Mouse (Mus musculus) cerebellum, adult 18-20 months (tissue): ENCODE measurements around the gene Gm19345.

Experiments used
- DNase-seq, 2 experiments: peaks; one replicate each; pipeline ENCODE4 v3.0.0; 2021

Gene Gm19345

DNA sequence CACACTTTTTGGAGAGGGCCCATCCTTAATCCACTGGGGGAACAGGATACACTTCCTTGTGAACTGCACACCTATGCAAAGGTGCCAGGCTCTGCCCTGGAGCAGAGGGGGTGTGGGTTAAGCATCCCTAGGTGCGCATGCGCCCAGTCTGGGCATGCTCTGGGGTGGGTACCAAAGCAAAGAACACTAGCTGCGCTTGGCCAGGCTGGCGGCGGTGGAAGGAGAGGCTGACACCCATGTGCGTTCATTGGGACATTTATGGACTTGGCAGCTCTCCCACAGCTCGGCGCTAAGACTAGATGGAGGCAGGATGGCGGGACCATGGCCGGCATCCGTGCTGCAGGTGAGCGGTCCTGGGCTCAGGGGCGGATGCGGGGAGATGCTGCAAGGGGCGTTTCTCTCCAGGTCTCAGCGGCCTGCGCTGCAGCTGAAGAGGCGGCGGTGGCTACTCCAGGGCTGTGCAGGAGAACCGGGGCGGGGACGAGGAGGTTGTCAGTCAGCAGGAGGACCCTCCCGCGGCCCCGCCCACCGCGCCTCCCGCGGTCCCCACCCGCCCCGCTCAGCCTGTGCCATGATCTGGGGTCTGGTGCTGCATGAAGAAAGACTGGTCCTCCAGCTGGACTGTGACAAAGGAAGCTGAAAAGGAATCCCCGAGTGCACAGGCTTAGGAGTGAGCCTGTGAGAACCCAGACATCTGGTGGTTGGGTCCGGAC is at the start of gene Gm19345:
TSS of gene Gm19345 (plus strand) at position 146 of the 713 bp plus-strand sequence.
- DNase-seq, result no peak

DNA sequence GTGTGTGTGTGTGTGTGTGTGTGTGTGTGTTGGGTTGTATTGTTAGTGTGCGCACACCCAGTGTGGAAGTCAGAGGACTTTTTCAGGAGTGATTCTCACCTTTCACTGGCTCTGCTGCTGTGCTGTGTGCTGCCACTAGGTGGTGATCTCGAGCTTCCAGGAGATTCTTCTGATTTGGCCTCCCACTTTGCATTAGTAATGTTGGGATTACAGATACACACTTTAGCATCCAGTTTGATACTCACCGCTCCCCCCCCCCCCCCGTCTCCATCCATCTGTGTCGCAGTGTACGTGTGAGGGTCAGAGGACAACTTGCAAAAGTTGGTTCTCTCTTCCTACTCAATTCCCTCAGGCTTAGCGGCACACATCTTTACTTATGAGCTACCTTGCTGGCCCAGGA is 48.8 kb upstream of the Gm19345 start:
- peak; percentile 36 to 62 for DNase-seq

DNA sequence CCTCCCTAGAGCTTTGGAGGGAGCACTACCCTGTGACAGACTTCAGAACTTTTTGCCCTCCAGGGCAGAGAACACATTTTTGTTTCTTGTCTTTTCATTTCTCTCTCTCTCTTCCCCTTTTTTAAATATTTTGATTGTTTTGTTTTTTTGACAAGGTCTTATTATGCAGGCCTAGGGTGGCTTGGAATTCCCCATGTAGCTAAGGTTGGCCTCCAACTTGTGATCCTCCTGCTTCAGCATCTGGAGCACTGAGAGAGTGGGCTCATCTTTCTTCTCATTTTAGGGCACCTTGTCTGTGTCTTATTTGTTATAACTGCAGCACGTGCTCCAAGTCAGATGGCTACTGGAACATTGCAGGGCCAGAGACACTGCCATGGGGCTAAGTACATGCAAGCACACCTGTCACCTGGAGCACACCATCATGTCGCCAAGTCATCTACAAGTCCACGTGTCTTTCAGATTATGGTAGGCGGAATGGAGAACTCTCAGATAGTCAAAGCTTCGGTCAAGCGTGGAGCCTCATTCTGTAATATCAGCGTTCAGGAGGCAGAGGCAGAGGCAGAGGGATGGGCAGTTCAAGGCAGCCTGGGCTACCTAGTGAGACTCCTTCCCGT is 45.3 kb upstream of the Gm19345 start:
- DNase-seq, result no peak

DNA sequence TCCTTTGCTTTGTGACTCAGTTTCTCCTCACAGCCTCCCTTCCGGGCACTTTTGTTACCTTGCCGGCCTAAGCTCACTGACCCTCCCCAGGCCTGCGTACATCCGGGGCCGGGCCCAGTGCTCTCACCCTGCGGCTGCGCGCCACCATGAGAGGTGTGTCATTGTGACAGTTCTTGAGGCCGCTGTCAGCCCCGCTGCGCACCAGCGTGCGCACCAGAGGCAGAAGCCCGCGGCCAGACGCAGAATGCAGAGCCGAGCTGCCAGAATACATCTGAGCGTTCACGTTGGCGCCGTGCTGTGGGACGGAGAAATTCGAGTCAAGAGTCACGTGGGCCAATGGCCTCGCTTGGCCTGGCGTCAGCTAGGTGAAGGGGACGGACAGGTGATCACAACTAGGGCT is 42.4 kb upstream of the Gm19345 start:
- DNase-seq, result no peak

DNA sequence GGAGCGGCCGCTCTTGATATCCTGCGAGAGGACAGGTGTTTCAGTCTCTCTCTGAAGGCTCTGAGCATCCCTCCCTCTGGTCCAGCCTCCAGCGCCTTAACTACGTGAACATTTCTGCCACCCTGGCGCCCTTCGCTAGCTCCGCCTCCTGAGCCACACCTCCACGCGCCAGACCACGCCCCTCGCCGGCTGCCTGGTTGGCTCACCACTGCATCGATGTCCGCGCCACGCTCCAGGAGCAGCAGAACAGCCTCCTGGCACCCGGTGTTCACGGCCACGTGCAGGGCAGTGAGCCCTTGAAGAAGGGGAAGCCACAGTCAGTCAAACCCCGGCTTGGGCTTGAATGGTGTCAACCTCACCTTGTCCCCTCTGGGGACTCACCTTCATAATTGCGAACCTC is 40.7 kb upstream of the Gm19345 start:
- DNase-seq, result peak in 1 of 2 experiments; percentile 18

DNA sequence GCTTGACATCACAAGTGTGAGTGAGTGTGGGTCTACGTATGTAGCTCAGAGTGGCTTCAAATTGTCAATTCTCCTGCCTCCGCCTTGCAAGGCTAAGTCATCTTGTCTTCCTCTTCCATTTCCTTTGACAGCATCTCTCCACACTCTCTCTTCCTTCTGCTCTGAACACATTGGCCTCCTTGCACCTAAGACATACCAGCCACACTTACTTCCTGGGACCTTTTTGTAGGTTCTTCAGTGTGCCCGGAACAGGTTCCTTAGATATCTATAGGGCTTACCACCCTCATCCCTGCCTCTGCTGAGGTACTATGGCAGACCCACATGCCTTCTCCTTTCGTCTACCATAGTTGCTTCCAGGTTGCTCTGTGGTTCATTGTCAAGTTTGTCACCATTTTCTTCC is 38.6 kb upstream of the Gm19345 start:
- DNase-seq, result no peak

DNA sequence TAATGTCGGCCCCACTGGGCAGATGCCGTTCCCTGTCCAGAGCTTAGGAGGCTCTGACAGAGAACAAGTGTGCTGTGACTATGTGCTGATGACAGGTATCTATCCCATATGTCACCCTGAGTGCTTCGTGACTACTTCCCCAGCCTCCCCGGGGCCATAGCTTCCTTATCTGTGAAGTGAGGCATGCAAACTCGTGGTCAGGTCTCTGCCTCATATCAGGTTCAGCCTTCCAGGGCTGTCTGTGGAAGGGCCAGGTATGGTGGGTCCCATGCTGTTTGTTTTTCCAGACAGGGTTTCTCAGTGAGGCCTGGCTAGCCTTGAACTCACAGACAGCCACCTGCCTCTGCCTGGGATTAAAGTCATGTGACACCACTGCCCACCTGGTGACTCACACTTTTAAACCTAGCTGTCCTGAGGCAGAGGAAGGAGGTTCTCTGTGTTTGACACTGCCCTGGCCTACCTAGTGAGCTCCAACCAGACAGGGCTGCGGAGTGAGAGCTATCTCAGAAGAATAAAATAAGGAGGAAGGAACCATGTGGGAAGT is 38.2 kb upstream of the Gm19345 start:
- no peak for DNase-seq

DNA sequence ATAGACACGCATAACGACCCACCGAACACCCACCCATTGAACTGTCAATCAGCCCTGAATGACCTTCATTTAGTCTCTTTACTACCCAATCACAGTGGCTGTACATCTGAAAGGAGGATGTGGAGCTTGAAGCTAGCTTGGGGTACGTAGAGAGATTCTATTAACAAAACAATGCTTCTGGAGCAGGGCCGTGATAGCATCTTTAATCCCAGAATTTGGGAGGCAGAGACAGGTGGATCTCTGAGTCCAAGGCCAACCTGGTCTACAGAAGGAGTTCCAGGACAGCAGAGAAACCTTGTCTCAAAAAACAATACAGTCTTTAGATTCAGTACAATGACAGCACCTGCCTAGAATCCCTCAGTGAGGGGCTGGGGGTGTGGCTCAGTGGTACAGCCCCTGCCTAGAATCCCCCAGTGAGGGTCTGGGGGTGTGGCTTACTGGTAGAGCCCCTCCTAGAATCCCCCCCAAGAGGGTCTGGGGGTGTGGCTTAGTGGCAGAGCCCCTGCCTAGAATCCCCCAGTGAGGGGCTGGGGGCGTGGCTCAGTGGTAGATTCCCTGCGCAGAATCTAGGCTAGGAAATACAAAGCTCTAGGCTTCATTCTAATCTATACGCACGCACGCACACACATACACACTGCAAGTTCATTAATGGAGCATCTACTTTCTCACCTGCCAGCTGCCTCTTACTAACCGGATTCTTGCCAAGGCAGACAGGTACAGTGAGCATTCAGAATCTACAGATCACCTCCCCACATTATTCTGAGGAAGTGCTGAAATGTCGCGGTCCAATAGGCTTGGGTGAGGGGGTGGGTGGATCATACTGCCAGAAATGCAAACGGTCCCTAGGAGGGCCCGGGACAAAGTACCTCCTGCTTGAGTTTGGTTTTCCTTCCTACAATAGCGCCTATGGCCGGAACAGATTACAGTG is 36.2 kb upstream of the Gm19345 start:
- no peak for DNase-seq

DNA sequence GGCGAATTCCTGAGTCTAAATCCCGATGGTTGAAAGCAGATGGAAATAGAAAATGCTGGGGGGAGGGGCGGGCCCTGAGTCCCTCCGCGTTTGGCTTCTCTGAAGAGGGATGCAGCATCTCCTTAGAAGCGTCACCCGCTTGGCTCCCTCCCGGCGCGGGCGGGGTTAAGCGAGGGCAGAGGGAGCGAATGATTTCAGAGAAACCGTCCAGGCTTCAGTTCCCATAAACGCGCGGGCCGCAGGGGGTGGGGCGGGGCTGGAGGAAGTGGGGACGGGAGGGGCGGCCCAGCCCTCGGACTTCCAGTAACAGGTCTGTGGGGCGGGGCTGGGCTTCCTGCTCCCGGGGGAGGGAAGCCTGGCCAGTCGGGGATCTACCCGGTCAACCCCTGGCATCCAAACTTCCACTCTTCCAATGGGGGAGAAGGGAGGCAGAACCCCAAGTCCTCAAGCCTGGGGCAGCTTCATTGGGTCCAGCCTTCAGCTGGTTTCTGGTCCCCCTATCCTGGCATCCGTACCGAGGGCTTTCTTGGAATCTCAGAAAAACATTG is 35.5 kb upstream of the Gm19345 start:
- DNase-seq, result peak in 1 of 2 experiments; percentile 15

DNA sequence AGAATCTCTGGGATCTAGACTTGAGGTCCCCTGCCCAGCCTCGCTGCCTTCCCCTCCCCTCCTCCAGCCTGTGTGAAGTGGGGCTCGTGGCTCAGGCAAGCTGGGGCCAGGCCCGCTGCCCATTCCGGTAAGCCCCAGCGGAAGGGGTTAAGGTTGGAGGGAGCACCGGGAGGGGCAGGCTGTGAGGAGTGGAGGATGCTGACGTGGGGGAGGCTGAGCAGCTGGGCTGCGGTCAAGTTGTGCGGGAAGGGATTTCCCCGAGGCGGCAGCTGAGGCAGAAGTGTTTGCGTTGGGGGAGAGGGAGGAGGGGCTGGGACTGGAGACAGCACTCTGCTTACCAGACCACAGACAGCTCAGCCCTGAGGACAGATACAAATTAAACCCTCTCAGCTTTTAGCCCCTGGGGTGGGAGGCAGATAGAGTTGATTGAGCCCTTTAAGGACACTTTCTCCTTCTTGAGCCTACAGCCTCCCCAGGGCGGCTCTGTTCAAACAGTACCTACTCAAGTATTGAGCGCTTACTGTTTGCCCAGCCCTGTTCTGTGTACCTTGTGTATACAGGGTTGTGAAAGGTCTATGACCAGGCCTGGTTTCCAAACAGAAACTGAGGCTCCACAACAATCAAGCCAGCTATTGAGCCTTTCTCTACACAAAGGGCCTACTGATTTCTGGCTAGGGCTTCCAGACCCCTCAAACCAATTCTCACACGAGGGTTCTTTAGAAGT is 34.3 kb upstream of the Gm19345 start:
- no peak for DNase-seq

DNA sequence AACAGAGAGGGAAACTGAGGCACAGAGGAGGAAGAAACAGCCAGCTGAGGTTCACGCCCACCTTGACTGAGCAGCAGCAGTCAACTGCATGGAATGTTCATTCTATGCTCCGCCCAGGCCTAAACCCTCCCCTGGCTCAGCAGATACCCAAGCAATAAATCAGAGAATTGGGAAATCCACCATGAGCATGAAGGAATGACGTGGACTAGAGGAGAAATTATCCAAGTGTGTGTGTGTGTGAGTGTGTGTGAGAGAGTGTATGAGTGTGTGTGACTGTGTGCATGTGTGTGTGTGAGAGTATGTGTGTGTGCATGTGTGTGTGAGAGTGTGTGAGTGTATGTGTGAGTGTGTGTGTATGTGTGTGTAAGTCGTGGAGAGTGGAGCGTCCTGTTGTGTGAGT is 33.4 kb upstream of the Gm19345 start:
- DNase-seq, result no peak

DNA sequence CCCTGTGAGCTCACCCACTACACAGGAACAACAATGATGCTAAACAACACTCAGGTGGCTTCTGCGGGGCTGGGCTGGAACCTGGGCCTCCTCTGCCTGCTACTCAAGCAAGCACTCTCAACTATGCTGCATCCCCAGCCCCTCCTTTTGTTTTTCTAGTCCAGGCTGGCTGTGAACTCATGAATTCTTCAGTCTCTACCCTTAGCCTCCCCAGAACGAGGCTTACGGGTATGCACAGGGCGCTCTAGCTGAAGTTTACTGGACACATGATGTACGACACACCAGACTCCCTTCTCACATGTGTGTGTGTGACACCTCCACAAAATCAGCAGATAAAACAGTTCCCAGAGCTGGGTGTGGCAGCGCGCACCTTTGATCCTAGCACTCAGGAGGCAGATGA is 32.9 kb upstream of the Gm19345 start:
- DNase-seq, result no peak

DNA sequence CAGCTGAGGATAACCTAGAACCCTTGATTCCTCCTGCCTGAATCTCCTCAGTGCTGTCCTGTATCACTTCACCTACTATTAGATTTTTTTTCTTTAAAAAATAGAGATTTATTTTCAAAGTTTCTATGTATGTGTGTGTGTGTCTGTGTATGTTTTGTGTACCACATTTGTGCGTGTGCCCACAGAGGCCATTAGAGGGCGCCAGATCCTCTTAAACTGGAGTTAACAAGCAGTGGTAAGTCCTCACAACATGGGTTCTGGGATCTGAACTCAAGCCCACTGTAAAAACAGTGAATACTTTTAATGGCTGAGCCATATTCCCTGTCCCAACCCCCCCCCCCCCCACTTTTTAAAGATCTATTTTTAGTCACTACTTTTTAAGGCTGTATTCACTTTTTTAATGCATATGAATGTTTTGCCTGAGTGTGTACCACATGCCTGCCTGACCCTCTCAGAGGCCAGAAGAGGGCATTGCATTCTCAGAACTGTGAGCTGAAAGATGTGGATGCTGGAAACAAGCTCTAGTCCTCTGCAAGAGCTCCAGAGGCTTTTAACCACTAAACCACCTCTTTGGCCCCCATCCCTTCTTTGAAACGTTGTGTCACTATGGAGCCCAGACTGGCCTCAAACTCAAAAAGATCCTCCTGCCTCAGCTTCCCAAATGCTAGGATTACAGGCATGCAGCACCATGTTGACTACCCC is 31.3 kb upstream of the Gm19345 start:
- no peak for DNase-seq

DNA sequence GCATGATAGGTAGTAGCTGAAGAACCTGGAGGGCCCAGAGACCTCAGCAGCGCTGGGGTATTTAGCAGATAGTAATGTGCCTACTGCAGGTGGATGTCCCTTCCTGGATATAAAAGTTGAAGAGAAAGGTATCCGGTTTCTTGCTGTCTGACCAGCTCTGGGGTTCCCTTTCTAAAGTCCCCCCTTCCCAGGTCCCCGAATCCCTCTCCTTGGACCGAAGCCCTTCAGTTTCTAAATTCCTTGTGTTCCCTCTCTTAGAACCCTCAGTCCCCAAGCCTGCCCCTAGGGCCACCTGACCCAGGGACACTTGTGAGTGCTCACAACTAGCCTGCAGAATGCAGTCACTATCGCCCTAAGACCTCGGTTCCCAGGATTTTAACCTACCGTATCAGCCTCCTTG is 30.2 kb upstream of the Gm19345 start:
- no peak for DNase-seq

DNA sequence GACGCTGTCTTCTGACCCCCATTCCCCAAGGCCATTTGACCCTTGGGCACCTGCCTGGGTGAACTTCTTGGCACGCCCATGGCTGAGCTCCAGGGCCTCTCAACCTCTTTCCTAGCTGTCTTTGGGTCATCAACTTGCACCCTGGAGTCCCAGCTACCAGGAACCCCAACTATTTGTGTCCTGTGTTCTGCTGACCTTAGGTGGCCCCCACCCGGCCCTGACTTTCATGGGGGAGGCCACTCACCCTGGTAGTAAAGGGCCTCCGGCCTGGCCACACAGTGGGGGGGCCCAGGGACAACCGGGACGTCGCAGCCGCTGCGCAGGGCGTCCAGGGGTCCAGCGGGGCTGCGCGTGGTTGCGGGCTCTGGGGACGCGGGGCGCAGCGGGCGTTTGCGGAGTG is 29.6 kb upstream of the Gm19345 start:
- no peak for DNase-seq

DNA sequence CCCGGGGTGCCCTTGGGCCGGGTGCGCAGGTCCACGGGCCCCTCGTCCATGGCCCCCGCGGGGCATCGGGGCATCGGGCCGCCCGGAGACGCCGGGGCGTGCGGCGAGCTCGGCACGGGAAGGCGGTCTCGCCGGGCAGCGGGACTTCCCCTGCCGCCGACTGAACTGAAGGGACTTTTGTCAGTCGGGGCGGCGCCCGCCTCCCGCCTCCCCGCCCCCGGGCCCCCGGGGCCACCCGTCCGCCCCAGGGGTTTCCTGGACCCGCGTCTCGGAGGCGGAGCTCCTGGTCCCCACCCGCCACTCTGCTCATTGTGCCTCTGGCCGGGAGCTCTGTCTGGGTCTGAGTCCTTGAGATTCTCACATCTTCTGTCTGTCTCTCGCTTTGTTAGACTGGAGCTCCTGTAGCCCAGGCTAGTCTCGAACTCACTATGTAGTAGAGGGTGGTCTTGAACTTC is 29.2 kb upstream of the Gm19345 start, which contains the start of gene Bcl3:
TSS of gene Bcl3 (minus strand) at position 167 of the 455 bp plus-strand sequence.
- no peak for DNase-seq

DNA sequence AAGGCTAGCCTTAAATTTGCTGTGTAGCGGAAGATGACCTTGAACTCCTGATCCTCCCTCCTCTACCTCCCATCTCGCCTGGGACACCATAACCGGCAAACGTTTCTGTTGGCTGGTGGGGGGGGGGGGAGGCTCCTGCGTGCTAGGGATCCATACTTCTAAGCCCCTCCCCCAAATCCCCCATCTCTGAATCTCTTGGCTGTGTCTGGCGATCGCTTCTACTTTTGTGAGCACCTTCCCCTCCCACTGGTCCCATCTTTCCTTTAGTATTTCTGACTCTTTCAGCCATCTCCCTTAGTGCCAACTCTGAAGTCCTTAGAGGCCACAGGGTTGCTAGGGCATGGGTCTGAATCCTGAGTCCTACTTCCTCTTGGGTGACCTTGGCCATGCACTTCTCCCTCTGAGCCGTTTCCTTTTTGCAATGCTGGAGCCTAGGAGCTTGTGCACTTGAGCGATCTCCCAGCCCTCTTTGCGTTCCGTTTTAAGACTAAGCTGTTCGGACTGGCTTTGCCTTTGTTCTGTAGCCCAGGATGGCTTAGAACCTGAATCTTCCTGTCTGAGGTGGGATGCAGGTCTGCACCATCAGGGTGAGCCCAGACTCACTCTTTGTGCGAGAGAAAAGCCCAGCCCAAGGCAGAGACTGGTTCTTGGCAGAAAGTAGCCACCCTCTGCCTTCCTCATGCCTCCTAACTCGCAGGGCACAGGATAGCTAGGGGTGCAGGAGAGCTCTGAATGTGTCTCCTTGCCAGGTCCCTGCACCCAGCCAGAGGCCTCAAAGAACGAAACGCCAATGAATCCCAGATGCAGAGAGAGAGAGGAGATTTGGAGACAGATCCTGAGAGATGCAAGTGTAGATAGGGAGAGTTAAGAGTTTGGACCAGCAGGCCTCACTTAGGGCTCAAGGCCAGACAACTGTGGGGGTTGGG is 28.3 kb upstream of the Gm19345 start:
- DNase-seq, result no peak

DNA sequence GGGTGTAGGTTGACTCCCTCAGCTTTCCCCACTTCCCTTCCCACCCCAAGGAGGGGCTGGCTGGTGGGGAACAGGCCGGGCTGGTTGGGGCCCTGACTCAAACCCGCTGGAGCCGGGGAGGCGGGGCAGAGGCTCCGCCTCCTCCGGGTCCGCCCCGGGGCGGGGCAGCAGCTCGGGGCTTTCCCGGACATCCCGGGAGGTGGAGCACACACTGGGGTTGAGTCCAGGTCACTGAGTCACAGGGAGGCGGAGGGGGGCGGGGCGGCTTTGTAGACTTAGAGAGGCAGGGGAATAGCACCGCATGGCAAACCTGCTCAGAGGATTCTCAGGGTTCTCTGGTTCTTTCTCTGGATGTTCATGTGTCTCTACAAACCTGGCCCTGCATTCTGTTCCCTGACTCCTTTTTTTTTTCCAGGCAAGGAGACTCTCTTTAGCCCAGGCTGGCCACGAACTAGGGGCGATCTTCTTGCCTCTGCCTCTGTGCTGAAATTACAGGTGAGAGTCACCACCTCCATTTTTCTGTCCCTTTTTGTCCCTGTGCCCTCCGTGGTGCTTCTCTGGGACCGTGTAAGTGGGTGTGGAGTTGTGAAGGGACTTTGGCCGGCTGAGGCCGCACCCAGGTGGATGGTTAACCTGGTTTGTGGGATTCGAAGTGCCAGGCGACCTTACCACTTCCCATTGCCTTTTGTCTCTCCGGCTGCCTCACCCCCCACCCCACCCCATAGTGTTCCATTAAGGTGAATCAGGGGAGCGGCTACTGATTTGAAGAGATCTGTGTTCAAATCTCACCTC is 27.4 kb upstream of the Gm19345 start:
- DNase-seq, result peak in 1 of 2 experiments; percentile 11

DNA sequence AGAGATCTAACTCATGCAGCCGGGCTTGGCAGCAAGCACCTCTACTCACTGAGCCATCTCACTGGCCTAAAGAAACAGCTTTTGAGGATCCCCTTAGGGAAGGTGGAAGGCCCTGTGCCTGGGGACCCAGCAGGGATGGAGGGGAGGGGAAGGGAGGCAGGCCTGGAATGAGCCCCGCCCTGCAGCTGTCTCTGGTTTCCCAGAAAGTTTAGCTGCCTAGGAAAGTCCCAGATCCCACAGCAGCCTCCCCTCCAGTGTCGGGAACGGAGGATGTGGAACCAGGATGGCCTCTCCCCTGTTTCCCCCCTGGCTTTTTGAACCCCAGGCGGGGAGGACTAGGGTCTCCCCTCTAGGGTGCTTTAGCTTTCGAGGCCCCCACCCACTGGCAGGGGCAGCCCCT is 25.0 kb upstream of the Gm19345 start:
- DNase-seq, result no peak

DNA sequence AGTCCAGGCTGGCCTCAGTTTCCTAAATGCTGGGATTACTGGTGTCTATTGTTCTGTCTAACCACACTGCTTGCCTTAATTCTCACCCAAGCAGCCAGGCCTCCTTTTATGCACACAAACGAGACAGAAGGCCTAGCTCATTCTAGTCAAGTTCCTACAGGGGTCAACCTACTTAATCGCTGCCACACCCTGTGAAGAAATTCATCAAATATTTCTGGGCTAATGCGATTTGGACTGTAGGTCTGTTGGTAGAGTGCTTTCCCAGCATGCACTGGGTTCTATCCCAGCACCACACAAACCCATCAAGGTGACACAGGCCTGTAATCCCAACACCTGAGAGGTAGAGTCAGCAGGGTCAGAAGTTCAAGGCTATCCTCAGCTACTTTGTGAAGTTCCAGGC is 22.1 kb upstream of the Gm19345 start:
- no peak for DNase-seq
